Mouse (Mus musculus) lung, embryonic 15.5 days (tissue): ENCODE data around the gene Uggt1. TPM values are rescaled to one million over a fixed set of nuclear protein-coding genes. Genes with fewer than 3 reads are reported as not detected.

ENCODE experiments used
- ATAC-seq: fragments of 200-750 bp; cut with Nextera tagmentation; 2 replicates; pipeline ENCODE4 v1.8.0; 2017; ENCODE audit warnings: moderate number of reproducible peaks, borderline replicate concordance; ENCODE audit not compliant: low FRiP score, low TSS enrichment; ENCODE audit errors: extremely low read depth
- H3K27ac ChIP-seq: fragments of 300-500 bp; sonication (generic); 2 replicates; pipeline ENCODE4 v1.5.1; 2015; ENCODE audit warnings: moderate library complexity, mild to moderate bottlenecking, inconsistent platforms
- H3K27me3 ChIP-seq: fragments of 300-500 bp; sonication (generic); 2 replicates; pipeline ENCODE4 v1.6.1; 2015; ENCODE audit warnings: inconsistent platforms
- H3K36me3 ChIP-seq: fragments of 300-500 bp; sonication (generic); 2 replicates; pipeline ENCODE4 v1.6.1; 2015; ENCODE audit warnings: inconsistent platforms
- H3K4me1 ChIP-seq: fragments of 300-500 bp; sonication (generic); 2 replicates; pipeline ENCODE4 v1.6.1; 2015; ENCODE audit warnings: inconsistent platforms
- H3K4me2 ChIP-seq: fragments of 300-500 bp; sonication (generic); 2 replicates; pipeline ENCODE4 v1.6.1; 2015; ENCODE audit warnings: inconsistent platforms, mild to moderate bottlenecking, moderate library complexity
- H3K4me3 ChIP-seq: fragments of 300-500 bp; sonication (generic); 2 replicates; pipeline ENCODE4 v1.5.1; 2015; ENCODE audit warnings: mild to moderate bottlenecking, inconsistent platforms
- H3K9ac ChIP-seq: fragments of 300-500 bp; sonication (generic); 2 replicates; pipeline ENCODE4 v1.6.1; 2015; ENCODE audit warnings: inconsistent platforms
- H3K9me3 ChIP-seq: fragments of 300-500 bp; sonication (generic); 2 replicates; pipeline ENCODE4 v1.6.1; 2016; ENCODE audit warnings: inconsistent platforms
- WGBS: fragments of 180-500 bp; shearing (Covaris S2); methylation state at CpG from one replicate; pipeline ENCODE4 v1.1.7; 2015; 5-methylcytosine and 5-hydroxymethylcytosine counted together
- polyA plus RNA-seq: library from polyadenylated mRNA; unstranded; fragments of >200 nt; fragmentation: Nextera tagmentation; extraction: Ambion mirVana; gene quantifications from 2 replicates; pipeline ENCODE4 v1.2.1, GENCODE M21; 2015

The Uggt1 gene
- 52.6 and 57.2 TPM in 2 replicates for polyA plus RNA-seq

DNA sequence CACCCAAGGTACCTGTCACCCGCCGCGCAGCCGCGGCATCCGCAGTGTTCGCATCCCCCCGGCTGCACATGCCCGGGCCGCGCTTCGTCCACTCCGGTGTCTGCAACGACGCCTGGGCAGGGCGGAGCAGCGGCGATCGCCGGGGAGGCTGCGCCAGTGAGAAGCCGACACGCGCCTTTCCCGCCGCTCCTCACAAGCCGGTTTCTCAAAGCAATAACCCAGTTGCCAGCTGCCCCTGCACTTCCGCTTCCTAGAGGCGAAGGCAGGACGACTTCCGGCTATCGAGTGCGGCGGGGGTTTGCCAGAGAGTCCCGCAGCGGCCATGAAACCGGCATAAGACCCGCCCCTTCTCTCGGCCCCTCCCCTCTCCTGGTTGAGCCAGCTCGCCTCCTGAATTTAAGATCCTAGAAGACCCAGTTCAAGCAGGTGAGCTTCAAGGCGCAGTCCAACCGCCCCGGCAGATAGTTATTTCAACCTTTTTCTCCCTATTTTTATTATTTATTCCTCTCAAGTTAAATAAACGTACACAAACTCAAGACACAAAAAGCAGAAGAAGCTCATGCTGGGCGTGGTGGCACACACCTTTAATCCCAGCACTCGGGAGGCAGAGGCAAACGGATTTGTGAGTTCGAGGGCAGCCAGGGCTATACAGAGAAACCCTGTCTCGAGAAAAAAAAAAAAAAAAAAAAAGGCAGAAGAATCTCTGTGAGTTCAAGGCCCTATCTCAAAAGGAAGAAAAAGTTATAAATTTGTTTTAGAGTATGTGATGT is at the start of gene Uggt1:
Gene Uggt1, minus strand, starts transcription at position 663 of the 770 bp plus-strand sequence.
- Histone ChIP-seq H3K9ac (peak within 1 kb of the TSS; percentile 89), H3K27me3 (no peaks in the 10 kb centered on the region), H3K9me3 (no peaks in the 10 kb centered on the region), H3K4me1 (peaks cover 18% of the 10 kb centered on the region), H3K27ac (peak within 1 kb of the TSS; percentile 79), H3K4me3 (peak within 1 kb of the TSS; percentile 95), H3K36me3 (no peaks in the 10 kb centered on the region), H3K4me2 (peak within 1 kb of the TSS; percentile 76)
- ATAC-seq = peak; percentile 97
- 2% methylated on average over 49 of the region's 49 CpGs for WGBS

DNA sequence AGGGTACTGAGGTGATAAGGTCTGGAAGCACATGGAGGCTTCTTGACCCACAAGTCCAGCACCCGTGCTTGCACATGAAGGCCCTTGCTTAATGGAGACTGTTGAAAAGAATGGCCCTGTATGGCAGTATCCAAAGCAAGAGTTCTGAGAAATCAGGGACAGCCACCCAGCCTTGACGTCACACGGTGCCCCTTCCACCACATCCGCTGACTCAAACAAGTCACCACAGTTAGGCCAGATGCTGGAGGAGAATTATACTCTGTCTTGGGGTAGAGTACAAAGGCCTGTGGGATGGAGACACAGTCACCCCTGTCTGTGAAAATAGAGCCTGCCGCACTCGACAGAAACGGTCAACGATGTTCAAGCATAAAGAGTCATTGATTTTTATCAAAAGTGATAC is 49.0 kb upstream of the Uggt1 start:
- Histone ChIP-seq H3K36me3 (no peaks in the 10 kb centered on the region), H3K4me3 (no peak overlapping the region), H3K27me3 (peaks cover 7% of the 10 kb centered on the region), H3K27ac (no peak overlapping the region), H3K9me3 (no peaks in the 10 kb centered on the region), H3K4me1 (no peaks in the 10 kb centered on the region), H3K4me2 (no peak overlapping the region), H3K9ac (no peak overlapping the region)
- no peak for ATAC-seq
- 88% methylated on average over 8 of the region's 8 CpGs for WGBS

DNA sequence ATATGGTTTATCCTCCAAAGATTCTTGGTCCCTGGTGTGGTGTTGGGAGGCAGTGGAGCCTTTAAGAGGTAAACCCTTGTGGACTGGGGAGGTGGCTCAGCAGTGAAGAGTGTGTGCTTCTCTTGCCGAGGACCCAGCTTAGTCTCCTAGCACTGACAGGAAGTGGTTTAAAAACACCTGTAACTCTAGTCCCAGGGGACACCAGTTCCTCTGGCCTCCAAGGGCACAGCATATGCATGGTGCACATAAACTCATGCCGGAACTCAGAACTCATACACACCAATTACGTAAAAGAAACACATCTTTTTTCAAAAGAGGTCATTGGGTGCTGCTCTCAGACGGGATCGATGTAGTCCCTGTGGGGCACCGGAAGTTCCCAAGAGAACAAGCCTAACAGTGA is 37.3 kb upstream of the Uggt1 start:
- no peak overlapping the region for H3K9ac ChIP-seq
- H3K4me1 ChIP-seq = no peaks in the 10 kb centered on the region
- H3K4me2 ChIP-seq = no peak overlapping the region
- ATAC-seq = no peak
- no peaks in the 10 kb centered on the region for H3K36me3 ChIP-seq
- 82% methylated on average over 6 of the region's 6 CpGs for WGBS
- no peaks in the 10 kb centered on the region for H3K27me3 ChIP-seq
- no peak overlapping the region for H3K4me3 ChIP-seq
- no peak overlapping the region for H3K27ac ChIP-seq
- H3K9me3 ChIP-seq = no peaks in the 10 kb centered on the region

DNA sequence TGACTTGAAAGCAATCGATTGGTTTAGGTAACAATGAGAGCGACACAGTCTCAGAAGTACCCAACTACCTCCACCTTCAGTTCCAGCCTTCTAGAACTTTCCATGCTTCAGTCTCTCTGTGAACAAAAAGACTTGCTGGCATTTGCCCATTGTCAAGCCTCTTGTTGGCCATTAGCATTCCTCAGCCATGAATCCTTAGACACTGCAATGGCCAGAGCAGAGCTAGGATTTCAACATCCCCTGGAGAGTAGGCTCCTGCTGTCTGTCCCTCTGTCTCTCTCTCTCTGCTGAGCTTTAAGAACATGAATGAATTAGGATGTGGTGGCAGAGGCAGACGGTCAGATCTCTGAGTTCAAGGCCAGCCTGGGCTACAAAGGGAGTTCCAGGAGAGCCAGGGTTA is 36.4 kb upstream of the Uggt1 start:
- Histone ChIP-seq H3K9me3 (no peaks in the 10 kb centered on the region), H3K4me1 (no peaks in the 10 kb centered on the region), H3K9ac (no peak overlapping the region), H3K4me2 (no peak overlapping the region), H3K27ac (no peak overlapping the region), H3K36me3 (no peaks in the 10 kb centered on the region), H3K27me3 (no peaks in the 10 kb centered on the region), H3K4me3 (no peak overlapping the region)
- ATAC-seq = no peak
- WGBS = 80% methylated on average over 3 of the region's 3 CpGs

DNA sequence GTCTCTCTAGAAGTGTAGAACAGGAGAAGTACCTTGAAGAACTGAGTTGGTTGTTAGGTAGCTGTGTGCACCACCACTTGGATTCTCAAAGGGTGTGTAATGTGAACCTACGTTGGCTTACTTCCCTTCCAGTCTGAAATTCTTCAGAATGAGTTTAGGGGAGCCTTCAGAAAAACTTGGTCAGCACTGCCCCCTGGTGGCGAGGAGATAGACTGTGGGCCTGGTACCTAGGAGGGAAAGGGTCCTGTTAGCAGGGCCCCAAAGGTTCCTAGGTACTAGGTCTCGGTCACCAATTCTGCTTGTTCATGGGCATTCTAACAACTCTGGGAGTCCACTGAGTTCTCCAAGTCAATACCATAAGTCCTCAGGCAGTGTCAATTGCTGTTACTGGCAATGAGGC is 34.7 kb upstream of the Uggt1 start:
- H3K36me3 ChIP-seq = no peaks in the 10 kb centered on the region
- H3K4me2 ChIP-seq = no peak overlapping the region
- no peak overlapping the region for H3K9ac ChIP-seq
- 13% methylated on average over 3 of the region's 3 CpGs for WGBS
- no peak overlapping the region for H3K4me3 ChIP-seq
- no peaks in the 10 kb centered on the region for H3K9me3 ChIP-seq
- H3K27me3 ChIP-seq = no peaks in the 10 kb centered on the region
- H3K27ac ChIP-seq = no peak overlapping the region
- ATAC-seq = peak; percentile 41; the same call in 1 of the 2 replicates
- no peaks in the 10 kb centered on the region for H3K4me1 ChIP-seq

DNA sequence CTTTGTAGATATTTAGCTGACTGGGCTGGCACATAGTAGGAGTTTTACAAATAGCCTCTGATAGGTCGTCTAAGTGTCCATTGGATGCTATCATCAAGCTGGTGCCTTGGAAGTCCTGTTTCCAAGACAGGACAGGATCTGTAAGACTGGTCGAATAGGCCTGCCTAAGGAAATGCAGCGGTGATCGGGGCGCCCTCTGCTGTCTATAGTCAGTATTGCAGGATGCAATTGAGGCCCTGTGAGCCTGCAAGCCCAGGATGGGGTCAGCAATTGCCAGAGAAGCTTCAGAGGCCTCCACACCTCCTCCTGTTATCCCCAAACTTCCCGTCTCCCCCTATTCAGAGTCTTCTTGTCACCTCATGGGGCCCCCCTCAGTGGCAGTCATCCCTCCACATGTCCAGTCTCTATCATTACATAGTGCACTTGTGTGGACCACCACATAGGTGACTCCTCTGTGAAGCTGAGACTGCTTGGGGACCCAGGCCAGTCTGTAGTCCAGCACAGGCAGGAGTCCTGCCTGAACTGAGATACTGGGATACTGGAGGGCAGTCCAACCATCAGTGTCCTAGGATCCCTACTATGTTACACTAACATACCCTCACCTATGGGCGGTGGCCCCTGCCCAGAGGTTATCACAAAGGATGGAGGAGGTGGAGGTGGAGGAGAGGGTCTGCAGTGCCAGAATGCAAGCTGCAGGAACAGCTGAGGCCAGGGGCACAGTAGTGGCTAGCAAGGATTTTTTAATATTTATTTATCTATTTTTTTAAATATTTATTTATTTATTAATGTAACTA is 32.9 kb upstream of the Uggt1 start:
- WGBS = 23% methylated on average over 7 of the region's 7 CpGs
- Histone ChIP-seq H3K36me3 (no peaks in the 10 kb centered on the region), H3K9me3 (no peaks in the 10 kb centered on the region), H3K4me2 (no peak overlapping the region), H3K4me3 (no peak overlapping the region), H3K9ac (no peak overlapping the region), H3K27ac (no peak overlapping the region), H3K4me1 (peaks cover 13% of the 10 kb centered on the region), H3K27me3 (no peaks in the 10 kb centered on the region)
- ATAC-seq = peak; percentile 16; the same call in 1 of the 2 replicates

DNA sequence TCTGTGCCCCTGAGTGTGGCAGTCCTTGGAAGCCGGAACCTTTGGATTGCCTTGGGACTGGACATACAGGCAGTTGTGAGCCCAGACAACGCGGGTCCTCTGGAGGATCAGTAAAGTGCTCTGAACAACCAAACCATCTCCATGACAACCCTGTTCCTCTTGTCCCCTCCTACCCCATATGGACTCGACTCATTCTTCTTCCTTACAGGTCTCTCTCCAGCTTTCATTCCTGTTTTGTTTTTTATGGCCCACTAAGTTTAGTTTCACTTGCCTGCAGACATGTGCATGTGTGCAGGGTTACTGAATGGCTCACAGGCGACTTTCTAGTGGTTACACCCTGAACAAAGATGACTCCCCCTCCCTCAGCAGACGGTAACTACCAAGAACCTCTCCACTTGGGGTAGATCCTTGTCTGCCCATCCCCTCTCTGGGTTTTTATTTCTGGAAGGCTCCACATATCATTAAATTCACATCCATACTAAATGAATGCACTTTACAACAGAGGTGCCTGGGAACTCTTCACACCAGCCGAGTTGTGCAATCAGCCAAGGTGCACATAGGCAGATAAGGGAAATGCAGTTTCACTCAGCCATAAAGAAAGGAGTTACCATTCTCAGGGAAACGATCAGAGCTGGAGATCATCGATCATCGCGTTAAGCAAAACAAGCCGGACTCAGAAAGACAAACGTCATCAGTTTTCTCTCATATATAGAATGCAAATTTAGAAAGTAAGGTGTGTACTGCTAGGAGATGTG is 31.3 kb upstream of the Uggt1 start:
- H3K27me3 ChIP-seq = no peaks in the 10 kb centered on the region
- no peak overlapping the region for H3K27ac ChIP-seq
- peaks cover 29% of the 10 kb centered on the region for H3K4me1 ChIP-seq
- no peaks in the 10 kb centered on the region for H3K9me3 ChIP-seq
- ATAC-seq = no peak
- no peak overlapping the region for H3K4me2 ChIP-seq
- no peak overlapping the region for H3K9ac ChIP-seq
- H3K4me3 ChIP-seq = no peak overlapping the region
- 68% methylated on average over 13 of the region's 13 CpGs for WGBS
- no peaks in the 10 kb centered on the region for H3K36me3 ChIP-seq

DNA sequence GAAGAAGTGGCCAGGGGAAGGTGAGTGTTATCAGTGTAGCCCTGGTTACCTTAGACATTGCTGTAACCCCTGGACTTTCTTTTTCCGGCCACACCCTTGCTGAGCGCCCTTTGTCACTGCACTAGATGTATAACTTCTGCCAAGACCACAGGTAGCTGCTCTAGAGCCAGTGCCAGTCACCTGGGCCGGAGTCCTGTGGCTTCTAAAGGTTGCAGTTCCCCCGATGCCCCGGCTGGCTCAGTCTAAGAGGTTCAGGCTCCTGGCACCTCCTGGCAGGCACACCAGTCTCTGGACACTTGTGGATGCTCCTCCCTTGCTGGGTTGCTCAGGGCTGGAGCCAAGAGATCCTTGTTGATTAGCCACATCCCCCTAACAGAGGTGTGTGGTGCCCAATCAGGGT is 29.9 kb upstream of the Uggt1 start, which contains the start of gene Neurl3:
Gene Neurl3, minus strand, starts transcription at position 225 of the 400 bp plus-strand sequence.
- no peak for ATAC-seq
- Histone ChIP-seq H3K9ac (no peak within 1 kb of the TSS), H3K4me1 (peaks cover 39% of the 10 kb centered on the region), H3K4me3 (0 out of 2 replicates have a peak within 1 kb of the TSS, but pooled peaks have one; percentile 6), H3K27me3 (peaks cover 3% of the 10 kb centered on the region; the same call in 1 of the 2 replicates), H3K27ac (peak within 1 kb of the TSS; percentile 44; the same call in 1 of the 2 replicates), H3K4me2 (peak within 1 kb of the TSS; percentile 39), H3K36me3 (no peaks in the 10 kb centered on the region), H3K9me3 (no peaks in the 10 kb centered on the region)
- 82% methylated on average over 5 of the region's 5 CpGs for whole genome bisulfite sequencing

DNA sequence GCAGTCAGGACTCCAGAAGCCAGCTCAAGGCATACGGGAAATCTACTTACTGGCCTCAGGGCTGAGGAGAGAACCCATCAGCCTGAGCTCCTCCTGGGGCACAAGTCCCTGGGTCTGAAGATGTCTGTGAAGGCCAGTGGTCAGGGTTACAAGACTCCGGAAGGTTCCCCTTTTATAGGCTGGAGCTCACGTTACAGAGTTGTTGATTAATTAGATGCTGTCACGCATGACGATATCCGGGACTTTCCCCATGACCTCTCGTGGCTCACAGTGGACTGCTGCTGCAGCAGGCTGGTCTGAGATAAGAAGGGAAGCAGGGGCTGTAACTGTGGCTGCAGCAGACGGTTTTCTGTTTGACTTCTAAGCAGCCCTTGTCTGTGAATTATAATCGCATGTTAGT is 28.8 kb upstream of the Uggt1 start:
- Histone ChIP-seq H3K9me3 (no peaks in the 10 kb centered on the region), H3K36me3 (no peaks in the 10 kb centered on the region), H3K4me1 (peaks cover 45% of the 10 kb centered on the region), H3K4me2 (peak overlapping the region; percentile 39), H3K27ac (peak overlapping the region; percentile 56), H3K27me3 (peaks cover 6% of the 10 kb centered on the region; the same call in 1 of the 2 replicates), H3K9ac (no peak overlapping the region), H3K4me3 (peak overlapping the region; percentile 6; the same call in 1 of the 2 replicates)
- ATAC-seq = peak; percentile 9; the same call in 1 of the 2 replicates
- 9% methylated on average over 9 of the region's 9 CpGs for WGBS

DNA sequence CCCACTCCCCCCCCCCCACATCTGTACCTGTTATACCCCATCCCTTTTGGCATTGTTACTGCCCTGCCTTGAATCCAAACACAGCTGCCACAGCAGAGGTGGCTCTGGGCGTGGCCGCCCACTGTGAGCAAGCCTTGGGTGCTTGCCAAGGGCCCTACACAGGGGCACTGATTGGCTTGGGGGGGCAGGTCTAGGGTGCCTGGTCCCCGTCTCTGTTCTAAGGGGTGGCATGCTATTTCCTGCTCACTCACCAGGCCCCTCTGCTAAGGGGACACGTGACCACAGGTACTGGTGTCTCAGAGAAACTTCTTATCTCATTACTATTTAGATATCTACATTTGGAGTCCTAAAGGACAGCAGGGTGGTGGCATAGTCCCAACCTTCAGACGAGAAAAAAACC is 28.0 kb upstream of the Uggt1 start:
- Histone ChIP-seq H3K27ac (peak overlapping the region; percentile 56), H3K4me1 (peaks cover 45% of the 10 kb centered on the region), H3K4me3 (no peak overlapping the region), H3K27me3 (peaks cover 6% of the 10 kb centered on the region; the same call in 1 of the 2 replicates), H3K9me3 (no peaks in the 10 kb centered on the region), H3K36me3 (no peaks in the 10 kb centered on the region), H3K4me2 (peak overlapping the region; percentile 39), H3K9ac (no peak overlapping the region)
- peak; percentile 31; the same call in 1 of the 2 replicates for ATAC-seq
- 32% methylated on average over 5 of the region's 5 CpGs for WGBS

DNA sequence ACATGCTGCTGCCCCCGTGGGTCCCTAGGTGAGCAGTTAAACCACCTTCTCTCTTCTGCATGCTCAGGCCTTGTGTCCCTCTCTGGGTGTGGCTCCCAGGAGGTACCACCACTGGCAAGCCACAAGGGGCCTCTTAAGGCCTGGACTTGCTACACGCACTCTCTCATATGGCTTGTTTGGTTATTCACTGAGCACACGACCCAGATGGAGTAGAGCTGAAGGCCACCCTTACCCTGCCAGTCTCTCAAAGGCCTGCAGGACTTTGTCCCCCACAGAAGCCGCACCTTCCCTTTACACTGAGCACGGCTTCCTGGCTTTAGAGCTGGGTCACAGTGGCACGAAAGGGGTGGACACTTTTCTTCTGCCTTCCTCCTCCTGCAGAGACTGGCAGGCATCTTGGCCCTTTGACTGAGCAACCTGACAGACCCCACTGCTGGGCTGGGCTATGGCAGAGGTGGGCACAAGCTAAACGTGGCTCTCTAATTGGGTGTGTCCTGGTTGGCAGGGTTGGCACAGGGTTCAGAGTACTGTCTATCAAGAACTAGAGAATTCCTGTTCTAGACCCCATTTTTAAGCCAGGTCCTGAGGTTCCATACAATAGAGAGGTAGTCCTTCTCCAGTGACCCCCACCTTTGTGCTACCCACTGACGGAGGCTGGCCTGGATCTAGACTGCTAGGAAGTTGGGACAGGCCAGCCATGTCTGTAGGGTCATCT is 27.2 kb upstream of the Uggt1 start:
- Histone ChIP-seq H3K27me3 (peaks cover 6% of the 10 kb centered on the region; the same call in 1 of the 2 replicates), H3K9ac (no peak overlapping the region), H3K9me3 (no peaks in the 10 kb centered on the region), H3K4me3 (no peak overlapping the region), H3K4me2 (peak overlapping the region; percentile 39), H3K4me1 (peaks cover 45% of the 10 kb centered on the region), H3K36me3 (no peaks in the 10 kb centered on the region), H3K27ac (peak overlapping the region; percentile 41)
- 61% methylated on average over 8 of the region's 8 CpGs for WGBS
- no peak for ATAC-seq
